Mouse (Mus musculus) MEL (cell line): ENCODE measurements around the gene Grid1. TPM values are rescaled to one million over a fixed set of nuclear protein-coding genes. Genes with fewer than 3 reads are reported as not detected.

Experiments used
- DNase-seq: peaks from one replicate; pipeline ENCODE4 v3.0.0; 2011; ENCODE audit warnings: low read depth, low spot score
- H3K27ac ChIP-seq: 2 replicates; pipeline ENCODE4 v1.5.1; 2012; ENCODE audit warnings: low read depth, mild to moderate bottlenecking, control low read depth, low read length, moderate library complexity; ENCODE audit not compliant: control insufficient read depth
- H3K27me3 ChIP-seq, 2 experiments: fragments of 150-350 bp in 1 of 2; sonication (generic) in 1 of 2; 2 replicates each; pipeline ENCODE4 v1.6.1; 2012; ENCODE audit warnings: low read length in 2 of 2, mild to moderate bottlenecking in 2 of 2, improper control_type of control experiment in 1 of 2, moderate library complexity in 1 of 2; ENCODE audit not compliant: insufficient read depth in 2 of 2, control insufficient read depth in 1 of 2
- H3K36me3 ChIP-seq, 2 experiments: 2 replicates each; pipeline ENCODE4 v1.6.1; 2012 to 2014; ENCODE audit warnings: low read length in 2 of 2, improper control_type of control experiment in 1 of 2, inconsistent platforms in 1 of 2, mild to moderate bottlenecking in 1 of 2; ENCODE audit not compliant: insufficient read depth in 2 of 2, control insufficient read depth in 1 of 2
- H3K4me1 ChIP-seq, 2 experiments: fragments of 150-350 bp in 1 of 2; sonication (generic) in 1 of 2; 2 replicates each; pipeline ENCODE4 v1.6.1; 2012; ENCODE audit warnings: low read length in 2 of 2, improper control_type of control experiment in 1 of 2, mild to moderate bottlenecking in 1 of 2; ENCODE audit not compliant: insufficient read depth in 2 of 2, control insufficient read depth in 1 of 2
- H3K4me3 ChIP-seq, 2 experiments: fragments of 150-350 bp in 1 of 2; sonication (generic) in 1 of 2; 2 replicates each; pipeline ENCODE4 v1.5.1; 2012; ENCODE audit warnings: low read depth in 2 of 2, low read length in 2 of 2, mild to moderate bottlenecking in 2 of 2, moderate library complexity in 2 of 2, control low read depth in 1 of 2, improper control_type of control experiment in 1 of 2; ENCODE audit not compliant: control insufficient read depth in 1 of 2, insufficient read depth in 1 of 2
- H3K79me2 ChIP-seq: 2 replicates; pipeline ENCODE4 v1.6.1; 2012; ENCODE audit warnings: mild to moderate bottlenecking, low read length, moderate library complexity; ENCODE audit not compliant: control insufficient read depth, poor library complexity, insufficient read depth
- H3K9ac ChIP-seq: 2 replicates; pipeline ENCODE4 v1.6.1; 2012; ENCODE audit warnings: low read depth, mild to moderate bottlenecking, control low read depth, low read length, moderate library complexity; ENCODE audit not compliant: control insufficient read depth, poor library complexity, severe bottlenecking
- H3K9me3 ChIP-seq: fragments of 150-350 bp; sonication (generic); replicated peaks from 2 replicates; pipeline ENCODE4 v1.6.1; 2012; ENCODE audit warnings: mild to moderate bottlenecking, low read length, improper control_type of control experiment, moderate library complexity; ENCODE audit not compliant: insufficient read depth
- CHD2 ChIP-seq: IDR thresholded peaks from 2 replicates; pipeline ENCODE4 v1.6.1; 2011; ENCODE audit warnings: low read length, improper control_type of control experiment
- E2F4 ChIP-seq: IDR thresholded peaks from 2 replicates; pipeline ENCODE4 v1.6.1; 2011; ENCODE audit warnings: low read depth, low read length, improper control_type of control experiment, borderline replicate concordance
- EP300 ChIP-seq, 2 experiments: IDR thresholded peaks; 2 replicates each; pipeline ENCODE4 v1.6.1; 2011; ENCODE audit warnings: improper control_type of control experiment in 2 of 2, low read length in 2 of 2, low read depth in 1 of 2, mild to moderate bottlenecking in 1 of 2
- GABPA ChIP-seq: IDR thresholded peaks from 2 replicates; pipeline ENCODE4 v1.6.1; 2012; ENCODE audit warnings: low read depth, mild to moderate bottlenecking, inconsistent platforms, low read length, improper control_type of control experiment, moderate library complexity
- GATA1 ChIP-seq: IDR thresholded peaks from 2 replicates; pipeline ENCODE4 v1.6.1; 2011; ENCODE audit warnings: low read depth, low read length, improper control_type of control experiment
- HCFC1 ChIP-seq: IDR thresholded peaks from 2 replicates; pipeline ENCODE4 v1.6.1; 2012; ENCODE audit warnings: low read depth, mild to moderate bottlenecking, inconsistent platforms, low read length, improper control_type of control experiment, moderate library complexity
- JUND ChIP-seq: IDR thresholded peaks from 2 replicates; pipeline ENCODE4 v1.6.1; 2011; ENCODE audit warnings: low read depth, mild to moderate bottlenecking, improper control_type of control experiment, low read length
- KAT2A ChIP-seq: conservative IDR thresholded peaks from 2 replicates; pipeline ENCODE4 v1.6.1; 2012; ENCODE audit warnings: low read depth, low read length, improper control_type of control experiment, inconsistent platforms
- MAFK ChIP-seq: IDR thresholded peaks from 2 replicates; pipeline ENCODE4 v1.6.1; 2011; ENCODE audit warnings: low read depth, mild to moderate bottlenecking, low read length, improper control_type of control experiment, borderline replicate concordance
- MAX ChIP-seq: IDR thresholded peaks from 2 replicates; pipeline ENCODE4 v1.6.1; 2011; ENCODE audit warnings: low read length, improper control_type of control experiment
- MAZ ChIP-seq: IDR thresholded peaks from 2 replicates; pipeline ENCODE4 v1.6.1; 2012; ENCODE audit warnings: low read depth, mild to moderate bottlenecking, inconsistent platforms, low read length, improper control_type of control experiment
- MXI1 ChIP-seq: IDR thresholded peaks from 2 replicates; pipeline ENCODE4 v1.6.1; 2011; ENCODE audit warnings: mild to moderate bottlenecking, low read depth, low read length, improper control_type of control experiment
- MYC ChIP-seq: IDR thresholded peaks from 2 replicates; pipeline ENCODE4 v1.6.1; 2011; ENCODE audit warnings: low read depth, mild to moderate bottlenecking, low read length, improper control_type of control experiment, moderate library complexity
- NELFE ChIP-seq: IDR thresholded peaks from 2 replicates; pipeline ENCODE4 v1.6.1; 2011; ENCODE audit warnings: low read depth, low read length, improper control_type of control experiment
- POLR2AphosphoS5 ChIP-seq: IDR thresholded peaks from 2 replicates; pipeline ENCODE4 v1.6.1; 2012; ENCODE audit warnings: low read depth, borderline replicate concordance, mild to moderate bottlenecking, inconsistent platforms, low read length, moderate library complexity, mixed read lengths
- UBTF ChIP-seq: IDR thresholded peaks from 2 replicates; pipeline ENCODE4 v1.6.1; 2012; ENCODE audit warnings: low read depth, mild to moderate bottlenecking, inconsistent platforms, low read length, improper control_type of control experiment, moderate library complexity, borderline replicate concordance; ENCODE audit not compliant: insufficient read depth
- USF1 ChIP-seq: IDR thresholded peaks from 2 replicates; pipeline ENCODE4 v1.6.1; 2014; ENCODE audit warnings: low read depth, mild to moderate bottlenecking, inconsistent platforms, low read length, improper control_type of control experiment, moderate library complexity
- ZC3H11A ChIP-seq: IDR thresholded peaks from 2 replicates; pipeline ENCODE4 v1.6.1; 2012; ENCODE audit warnings: low read depth, mild to moderate bottlenecking, inconsistent platforms, low read length, improper control_type of control experiment
- ZKSCAN1 ChIP-seq: IDR thresholded peaks from 2 replicates; pipeline ENCODE4 v1.6.1; 2012; ENCODE audit warnings: low read depth, mild to moderate bottlenecking, inconsistent platforms, low read length, improper control_type of control experiment, moderate library complexity
- ZMIZ1 ChIP-seq: IDR thresholded peaks from 2 replicates; pipeline ENCODE4 v1.6.1; 2012; ENCODE audit warnings: low read depth, mild to moderate bottlenecking, inconsistent platforms, low read length, improper control_type of control experiment, moderate library complexity
- ZNF384 ChIP-seq: IDR thresholded peaks from 2 replicates; pipeline ENCODE4 v1.6.1; 2012; ENCODE audit warnings: low read depth, mild to moderate bottlenecking, inconsistent platforms, low read length, improper control_type of control experiment
- polyA plus RNA-seq, 2 experiments: library from polyadenylated mRNA; stranded (reverse) in 1 of 2; unstranded in 1 of 2; fragments of >175 nt in 1 of 2; fragments of >200 nt in 1 of 2; gene quantifications; 2 replicates each; pipeline versions ENCODE4 v1.2.1 to v1.2.4; 2012; ENCODE audit warnings: low replicate concordance in 2 of 2, low read depth in 1 of 2; ENCODE audit not compliant: insufficient read length in 2 of 2, insufficient read depth in 1 of 2, missing spikeins in 1 of 2
- total RNA-seq: library from RNA; depleted of rRNA; stranded (reverse); fragments of 300-350 nt; gene quantifications from 2 replicates; pipeline ENCODE4 v1.2.3, GENCODE M21; 2012

Grid1 gene
- total and polyA plus RNA-seq, 3 experiments, result not detected

- no peak for DNase-seq
Observed at GRCm38 (mm10) chr14:34936192-34936770, 116.4 kb downstream of the Grid1 start.

GRCm38 (mm10) chr14:34944390-34944979 lies 124.6 kb downstream of the Grid1 start:
- no peak overlapping the region for H3K9ac ChIP-seq
- TF ChIP-seq POLR2AphosphoS5 (no peak), CHD2 (no peak), EP300 (IDR thresholded peaks at IDR 0.05; ENCODE audit: low read depth in 1 of 2, low read length in 2 of 2) (no peak), ZMIZ1 (no peak), ZC3H11A (no peak), MAZ (no peak), GABPA (no peak), NELFE (no peak), MXI1 (no peak)
- H3K4me3 ChIP-seq, result no peak overlapping the region
- DNase-seq, result no peak
- no peak overlapping the region for H3K27ac ChIP-seq
- H3K36me3 ChIP-seq, result no peaks in the 10 kb centered on the region
- H3K27me3 ChIP-seq, result no peaks in the 10 kb centered on the region
- H3K9me3 ChIP-seq, result no peaks in the 10 kb centered on the region
- no peaks in the 10 kb centered on the region for H3K79me2 ChIP-seq
- no peaks in the 10 kb centered on the region for H3K4me1 ChIP-seq

More at GRCm38 (mm10) chr14:34936192-34936770, 116.4 kb downstream of the Grid1 start:
- H3K4me3 ChIP-seq, result no peak overlapping the region
- no peak overlapping the region for H3K9ac ChIP-seq
- H3K9me3 ChIP-seq, result no peaks in the 10 kb centered on the region
- H3K79me2 ChIP-seq, result no peaks in the 10 kb centered on the region
- H3K36me3 ChIP-seq, result no peaks in the 10 kb centered on the region
- no peaks in the 10 kb centered on the region for H3K4me1 ChIP-seq
- H3K27me3 ChIP-seq, result no peaks in the 10 kb centered on the region
- H3K27ac ChIP-seq, result no peak overlapping the region
- TF ChIP-seq ZMIZ1 (no peak), MAZ (no peak), USF1 (no peak), JUND (no peak), HCFC1 (no peak), MAX (no peak), UBTF (no peak), NELFE (no peak), E2F4 (no peak), ZNF384 (no peak), GABPA (no peak), MXI1 (no peak), GATA1 (no peak), MYC (no peak), ZC3H11A (no peak), MAFK (no peak), ZKSCAN1 (no peak), KAT2A (no peak)
